Mouse (Mus musculus) heart, adult 18-20 months (tissue): ENCODE data around the gene Hist1h2bk. TPM values are rescaled to one million over a fixed set of nuclear protein-coding genes. Genes with fewer than 3 reads are reported as not detected.

ENCODE experiments used
- DNase-seq, 2 experiments: peaks; one replicate each; pipeline ENCODE4 v3.0.0; 2021 to 2022; ENCODE audit warnings: mixed read lengths in 1 of 2
- long read RNA-seq, 2 experiments: library from polyadenylated mRNA; stranded (forward); transcript quantifications; one replicate each; pipeline ENCODE4 v2.0.0; 2021
- total RNA-seq, 2 experiments: library from RNA; stranded (reverse); gene quantifications; 2 replicates each; pipeline ENCODE4 v1.2.3; 2021

Hist1h2bk gene
- 10 to 100 TPM; 15.2 to 16.5 TPM for total RNA-seq
- long read RNA-seq, experiment 1: 0 reads
- long read RNA-seq, experiment 2: 0 reads

DNA sequence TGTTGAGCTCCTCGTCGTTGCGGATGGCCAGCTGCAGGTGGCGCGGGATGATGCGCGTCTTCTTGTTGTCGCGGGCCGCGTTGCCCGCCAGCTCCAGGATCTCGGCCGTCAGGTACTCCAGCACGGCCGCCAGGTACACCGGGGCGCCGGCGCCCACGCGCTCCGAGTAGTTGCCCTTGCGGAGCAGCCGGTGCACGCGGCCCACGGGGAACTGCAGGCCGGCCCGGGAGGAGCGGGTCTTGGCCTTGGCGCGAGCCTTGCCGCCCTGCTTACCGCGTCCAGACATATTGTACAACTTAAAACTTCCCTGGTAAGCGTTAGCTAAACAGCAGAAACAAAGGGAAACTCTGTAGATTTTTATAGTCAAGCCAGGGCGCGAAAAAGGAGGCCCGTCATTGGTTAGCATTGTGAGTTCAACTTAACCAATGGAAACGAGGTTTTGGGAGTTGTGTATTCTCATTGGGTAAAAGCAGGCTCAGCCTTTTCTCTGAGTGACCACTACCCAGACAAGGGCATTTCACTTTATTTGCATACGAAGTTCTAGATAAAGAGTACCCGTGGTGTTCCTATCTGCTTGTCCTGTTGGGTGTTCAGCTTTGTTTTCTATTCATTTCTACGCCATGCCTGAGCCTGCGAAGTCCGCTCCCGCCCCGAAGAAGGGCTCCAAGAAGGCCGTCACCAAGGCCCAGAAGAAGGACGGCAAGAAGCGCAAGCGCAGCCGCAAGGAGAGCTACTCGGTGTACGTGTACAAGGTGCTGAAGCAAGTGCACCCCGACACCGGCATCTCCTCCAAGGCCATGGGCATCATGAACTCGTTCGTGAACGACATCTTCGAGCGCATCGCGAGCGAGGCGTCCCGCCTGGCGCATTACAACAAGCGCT is at the start of gene Hist1h2bk, which contains the start of gene Hist1h2ah:
Hist1h2bk (plus strand) TSS at position 604 of the 882 bp plus-strand sequence.
Hist1h2ah (minus strand) TSS at position 302 of the 882 bp plus-strand sequence.
- DNase-seq: peak; percentile 90 to 91

DNA sequence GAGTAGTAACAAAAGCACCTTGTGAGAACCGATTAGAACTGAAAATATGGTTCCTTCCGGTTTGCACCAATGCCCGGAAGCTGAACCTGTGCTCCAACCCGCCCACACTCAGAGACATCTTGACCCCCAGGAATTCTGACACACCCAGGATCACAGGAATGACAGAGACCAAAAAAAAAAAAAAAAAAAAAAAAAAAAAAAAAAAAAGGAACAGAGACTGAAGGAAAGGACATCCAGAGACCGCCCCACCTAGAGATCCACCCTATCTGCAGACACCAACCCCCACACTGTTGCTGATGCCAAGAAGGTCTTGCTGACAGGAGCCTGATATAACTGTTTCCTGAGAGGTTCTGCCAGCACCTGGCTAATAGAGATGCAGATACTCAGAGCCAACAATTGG is 43.1 kb upstream of the Hist1h2bk start:
- DNase-seq: no peak

DNA sequence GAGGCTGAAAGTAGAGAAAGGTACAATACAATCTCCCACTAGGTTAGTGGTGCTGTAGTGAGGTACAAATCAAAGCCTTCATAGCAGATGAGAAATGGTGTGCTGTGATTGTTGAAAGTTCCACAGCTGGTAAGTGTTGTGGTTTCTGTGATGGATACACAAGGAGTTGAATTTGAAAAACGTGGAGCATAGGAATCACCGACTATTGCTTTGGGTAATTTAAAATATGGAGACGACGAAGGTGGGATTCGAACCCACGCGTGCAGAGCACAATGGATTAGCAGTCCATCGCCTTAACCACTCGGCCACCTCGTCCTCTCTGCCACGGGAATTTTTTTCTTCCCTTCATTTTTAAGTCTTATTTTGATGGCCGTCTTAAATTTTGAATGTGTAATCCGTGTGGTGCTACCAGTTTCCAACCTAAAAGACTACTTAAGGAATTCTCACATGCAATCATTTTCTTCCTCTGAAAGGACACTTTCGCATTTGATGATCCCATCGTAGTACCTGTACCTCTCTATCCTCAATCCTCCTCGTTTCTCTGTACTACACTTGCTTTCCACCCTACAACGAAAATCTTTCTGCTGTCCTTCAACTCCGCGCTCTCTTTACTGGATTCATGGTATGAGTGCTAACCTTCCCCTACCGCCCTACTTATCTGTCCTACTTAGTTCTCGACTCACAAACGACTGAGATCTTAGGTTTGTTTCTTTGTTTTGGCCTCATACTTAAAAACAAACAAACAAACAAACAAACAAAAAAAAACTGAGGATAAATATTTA is 41.5 kb upstream of the Hist1h2bk start:
- DNase-seq: peak; percentile 22 to 51

DNA sequence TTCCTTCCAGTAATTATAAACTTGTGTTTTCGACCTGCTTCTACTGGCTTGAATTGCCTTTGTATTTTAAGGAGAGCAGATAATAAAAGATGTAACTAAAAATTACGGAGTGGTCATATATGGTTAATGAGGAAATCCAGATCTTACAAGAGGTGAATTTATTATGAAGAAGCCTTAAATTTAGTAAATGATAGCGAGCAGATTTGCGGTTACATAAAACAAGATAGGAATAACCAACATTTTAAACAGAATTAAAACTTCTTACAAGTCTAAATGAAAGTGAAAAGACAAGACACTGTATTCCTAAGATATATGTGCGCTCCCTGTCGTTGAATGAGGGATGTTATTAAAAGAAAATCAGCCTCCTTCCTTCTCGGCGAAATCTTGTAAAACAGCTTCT is 40.8 kb upstream of the Hist1h2bk start:
- DNase-seq: no peak

DNA sequence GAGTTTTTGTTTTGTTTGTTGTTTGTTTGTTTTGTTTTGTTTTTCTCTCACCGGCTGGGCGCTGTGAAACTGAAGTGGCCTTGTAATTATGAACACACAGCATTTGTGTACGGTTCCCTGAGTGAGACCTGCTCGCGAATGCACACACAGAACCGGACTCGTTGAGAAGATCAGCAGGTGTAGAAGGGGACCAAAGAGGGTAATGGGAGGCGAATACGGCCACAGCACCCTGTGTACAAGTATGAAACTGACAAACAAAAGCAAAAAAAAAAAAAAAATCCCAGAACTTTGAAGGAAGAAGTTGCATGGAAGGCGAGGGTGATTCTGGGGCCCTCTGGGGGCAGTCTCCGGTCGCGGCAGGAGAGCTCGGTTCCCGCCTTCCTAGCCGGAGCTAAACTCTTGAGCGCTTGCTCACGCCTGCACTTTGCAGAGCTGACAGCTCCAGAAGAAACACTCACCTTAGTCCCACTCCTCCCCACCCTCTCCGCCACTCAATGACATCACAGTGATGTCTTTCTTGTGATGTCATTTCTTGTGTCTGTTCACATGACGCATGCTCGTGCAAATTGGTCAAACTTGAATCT is 40.2 kb upstream of the Hist1h2bk start:
- DNase-seq: peak; percentile 32 to 50

DNA sequence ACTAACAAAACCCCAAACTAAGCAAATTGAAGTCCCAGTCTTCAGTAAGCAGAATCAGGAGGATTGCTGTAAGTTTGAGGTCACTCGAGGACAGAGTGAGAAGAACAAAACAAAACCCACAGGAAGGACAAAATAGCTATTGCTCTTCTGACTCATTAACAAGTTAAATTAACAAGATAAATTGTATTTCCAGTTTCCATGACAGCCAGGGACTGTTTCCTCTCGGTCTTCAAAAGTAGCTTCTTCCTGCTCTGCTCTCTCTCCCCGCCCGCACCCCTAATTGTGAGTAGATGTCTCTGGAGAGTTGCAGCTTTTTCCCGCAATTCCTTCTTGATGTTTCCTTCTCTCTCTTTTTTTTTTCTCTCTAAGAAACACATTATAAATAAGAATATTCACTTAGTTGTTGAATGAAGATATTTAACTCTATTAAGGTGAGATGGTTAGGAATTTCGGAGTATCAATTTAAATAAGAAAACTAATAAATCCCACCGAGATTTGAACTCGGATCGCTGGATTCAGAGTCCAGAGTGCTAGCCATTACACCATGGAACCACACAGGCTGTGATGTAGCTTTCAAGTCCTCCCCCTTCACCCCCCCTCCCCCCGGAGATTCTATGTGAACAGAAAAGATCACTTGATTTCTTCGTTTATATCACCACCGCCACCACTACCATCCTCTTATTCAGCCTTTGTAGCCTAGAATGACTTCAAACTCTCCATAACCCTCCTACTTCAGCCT is 39.4 kb upstream of the Hist1h2bk start:
- DNase-seq: peak; percentile 8 to 41

DNA sequence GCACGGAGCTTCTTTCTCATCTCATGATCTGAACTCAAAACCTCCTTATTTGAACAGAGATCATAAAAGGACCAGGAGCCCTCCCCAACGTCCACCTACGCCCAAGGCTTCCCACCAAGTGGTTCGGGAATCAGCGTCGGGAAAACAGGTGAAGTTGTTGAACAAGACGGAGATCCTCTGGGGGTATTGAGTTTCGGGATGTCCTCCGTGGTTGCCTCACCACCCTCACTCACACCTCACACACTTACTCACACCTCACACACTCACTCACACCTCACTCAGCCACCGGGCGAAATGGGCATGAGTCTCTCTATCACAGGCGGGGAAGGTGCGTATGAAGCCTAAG is 38.9 kb upstream of the Hist1h2bk start:
- DNase-seq: peak in 1 of 2 experiments; percentile 23

DNA sequence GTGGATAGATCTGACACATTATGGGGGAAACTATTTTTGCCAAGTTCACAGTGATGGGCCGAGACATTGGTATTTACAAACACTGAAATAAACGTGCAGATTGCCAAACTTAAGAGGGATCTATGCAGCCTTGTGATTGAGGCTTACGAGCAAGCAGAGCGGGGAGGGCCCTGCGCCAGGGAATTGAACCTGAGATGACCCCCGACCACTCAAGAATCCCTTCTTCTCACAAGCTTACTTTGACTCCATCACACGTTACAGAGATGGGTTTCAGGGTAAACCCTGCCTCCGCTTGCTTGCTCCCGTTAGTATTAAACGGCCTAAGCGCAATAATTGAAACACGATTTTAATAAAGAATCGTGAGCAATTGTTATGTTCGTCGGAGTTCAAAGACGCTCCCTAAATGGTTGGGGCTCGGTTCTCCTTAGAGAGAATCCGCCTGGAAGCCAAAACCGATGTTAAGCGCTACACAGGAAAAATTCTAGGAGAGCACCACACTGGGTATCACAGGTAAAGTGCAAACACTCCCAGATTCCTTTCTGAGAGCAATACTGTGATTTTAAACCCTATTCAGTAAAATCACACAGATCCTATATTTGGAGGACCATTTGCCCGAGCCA is 38.4 kb upstream of the Hist1h2bk start:
- DNase-seq: no peak

DNA sequence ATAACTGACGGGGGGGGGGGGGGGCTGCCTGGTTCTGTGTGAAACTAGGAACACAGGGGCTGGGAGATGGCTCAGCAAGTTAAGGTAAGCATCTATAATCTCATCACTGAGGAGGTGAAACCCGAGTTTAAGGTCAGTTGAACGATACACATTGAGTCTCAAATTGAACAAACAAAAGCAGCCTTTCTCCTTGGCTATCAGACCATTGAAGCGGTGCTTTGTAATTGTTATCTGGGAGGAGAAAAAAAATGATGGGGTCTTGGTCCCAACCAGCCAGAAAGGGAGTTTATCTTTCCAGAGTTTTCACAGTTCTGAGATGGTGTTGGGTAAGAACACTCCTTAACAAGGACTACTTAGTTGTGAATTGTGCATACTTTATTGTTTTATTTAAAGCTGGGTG is 37.8 kb upstream of the Hist1h2bk start:
- DNase-seq: no peak

DNA sequence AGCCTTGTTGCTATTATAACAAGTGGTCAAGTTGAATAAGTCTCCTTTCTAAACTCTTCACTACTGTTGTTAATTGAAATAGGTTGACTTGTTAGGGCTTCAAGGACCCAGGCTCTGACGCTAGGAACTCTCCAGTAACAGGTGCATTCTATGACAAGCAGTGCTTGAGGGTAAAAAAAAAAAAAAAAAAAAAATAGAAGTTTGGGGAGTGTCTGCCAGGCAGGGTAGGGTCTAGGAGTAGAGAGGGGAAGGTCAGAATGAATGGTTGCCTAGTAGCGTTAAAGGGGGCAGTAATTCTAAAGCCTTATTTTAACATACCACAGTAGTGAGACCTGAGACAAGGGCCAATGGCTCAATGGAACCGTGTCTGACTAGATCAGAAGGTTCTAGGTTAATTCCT is 37.3 kb upstream of the Hist1h2bk start:
- no peak for DNase-seq

DNA sequence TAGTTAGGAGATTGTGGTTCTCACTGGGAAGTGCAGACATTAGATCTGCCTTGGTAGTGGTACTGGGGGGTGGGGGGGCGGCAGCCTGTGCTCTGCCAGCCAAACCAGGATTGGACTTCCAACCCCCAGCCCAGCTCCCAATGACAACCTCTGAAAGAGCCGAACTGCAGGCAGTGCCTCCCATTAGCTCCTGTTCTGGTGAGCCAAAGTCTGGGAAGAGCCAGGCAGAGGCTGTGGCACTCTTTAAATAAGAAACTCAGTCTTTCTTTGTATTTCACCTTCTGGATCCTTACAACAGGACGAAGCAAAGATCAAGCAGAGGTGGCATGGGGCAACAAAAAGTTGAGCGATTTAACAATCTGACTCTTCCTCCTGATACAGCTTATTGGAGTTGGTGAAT is 36.5 kb upstream of the Hist1h2bk start:
- DNase-seq: no peak

DNA sequence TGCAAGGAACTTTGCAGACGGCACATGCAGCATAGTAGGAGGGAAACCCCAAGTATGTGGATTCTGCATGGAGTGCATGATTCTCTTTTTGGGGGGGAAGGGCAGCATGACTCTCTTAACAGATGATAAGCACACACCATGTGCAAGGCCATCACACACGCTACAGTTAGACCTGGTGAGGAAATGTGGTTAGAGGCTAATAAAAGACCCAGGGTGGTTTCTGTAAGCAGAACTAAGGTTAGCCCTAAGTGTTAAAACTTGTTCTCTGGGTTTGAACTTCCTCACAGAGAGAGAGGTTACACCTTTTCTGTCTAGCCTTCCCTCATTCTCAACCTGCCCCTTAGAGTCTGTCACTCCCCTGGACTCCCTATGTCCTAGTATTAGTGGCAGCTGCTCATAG is 34.3 kb upstream of the Hist1h2bk start:
- DNase-seq: no peak

DNA sequence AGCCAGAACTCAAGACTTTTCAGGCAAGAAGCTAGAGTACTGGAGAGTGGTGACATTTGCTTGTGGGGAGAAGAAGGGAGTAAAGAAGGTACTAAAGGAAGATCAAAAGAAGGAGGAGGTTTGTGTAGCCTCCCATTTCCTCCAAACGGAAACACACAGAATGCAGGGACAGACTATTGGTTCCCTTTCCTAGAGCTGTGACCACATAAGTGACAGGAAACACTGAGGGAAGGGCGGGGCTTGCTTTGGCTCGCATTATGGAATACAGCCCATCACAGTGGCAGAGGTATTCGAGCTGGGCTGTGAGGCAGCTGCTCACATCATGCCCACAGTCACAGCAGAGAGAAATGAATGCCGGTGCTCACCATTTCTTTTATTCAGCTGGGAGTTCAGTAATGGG is 33.8 kb upstream of the Hist1h2bk start:
- no peak for DNase-seq

DNA sequence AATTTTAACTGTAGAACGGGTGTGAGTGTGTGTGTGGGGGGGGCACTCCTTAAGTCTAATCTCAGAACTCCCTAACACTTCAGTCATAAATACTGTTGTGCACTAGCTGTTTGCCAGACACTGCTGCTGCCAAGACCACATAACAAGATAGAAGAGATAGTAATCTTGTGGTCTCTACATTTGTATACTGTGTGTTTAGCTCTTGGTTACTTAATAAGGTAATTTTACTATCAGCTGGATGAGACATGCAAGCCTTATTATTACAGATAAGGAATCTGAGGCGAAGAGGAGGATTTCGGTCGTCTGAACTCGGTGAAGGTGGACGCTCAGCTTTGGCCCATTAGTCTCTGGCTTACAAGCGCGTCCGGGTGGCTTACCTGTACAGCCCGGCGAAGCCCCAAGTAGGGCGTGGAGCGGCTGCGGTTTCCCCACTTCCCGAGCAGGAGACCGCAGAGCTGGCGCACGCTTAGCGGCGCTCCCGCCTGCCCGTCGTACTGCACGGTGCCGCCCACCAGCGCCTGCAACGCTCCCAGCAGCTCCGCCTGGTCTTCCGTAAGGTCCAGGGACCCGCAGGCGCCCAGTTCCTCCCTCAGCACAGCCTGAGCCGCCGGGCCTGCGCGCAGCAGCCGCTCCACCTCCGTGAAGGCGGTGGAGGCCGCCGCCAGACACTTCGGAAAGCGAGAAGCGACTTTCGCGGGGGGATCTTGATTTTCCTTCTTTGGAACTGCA is 29.9 kb upstream of the Hist1h2bk start:
- DNase-seq: peak in 1 of 2 experiments; percentile 53

DNA sequence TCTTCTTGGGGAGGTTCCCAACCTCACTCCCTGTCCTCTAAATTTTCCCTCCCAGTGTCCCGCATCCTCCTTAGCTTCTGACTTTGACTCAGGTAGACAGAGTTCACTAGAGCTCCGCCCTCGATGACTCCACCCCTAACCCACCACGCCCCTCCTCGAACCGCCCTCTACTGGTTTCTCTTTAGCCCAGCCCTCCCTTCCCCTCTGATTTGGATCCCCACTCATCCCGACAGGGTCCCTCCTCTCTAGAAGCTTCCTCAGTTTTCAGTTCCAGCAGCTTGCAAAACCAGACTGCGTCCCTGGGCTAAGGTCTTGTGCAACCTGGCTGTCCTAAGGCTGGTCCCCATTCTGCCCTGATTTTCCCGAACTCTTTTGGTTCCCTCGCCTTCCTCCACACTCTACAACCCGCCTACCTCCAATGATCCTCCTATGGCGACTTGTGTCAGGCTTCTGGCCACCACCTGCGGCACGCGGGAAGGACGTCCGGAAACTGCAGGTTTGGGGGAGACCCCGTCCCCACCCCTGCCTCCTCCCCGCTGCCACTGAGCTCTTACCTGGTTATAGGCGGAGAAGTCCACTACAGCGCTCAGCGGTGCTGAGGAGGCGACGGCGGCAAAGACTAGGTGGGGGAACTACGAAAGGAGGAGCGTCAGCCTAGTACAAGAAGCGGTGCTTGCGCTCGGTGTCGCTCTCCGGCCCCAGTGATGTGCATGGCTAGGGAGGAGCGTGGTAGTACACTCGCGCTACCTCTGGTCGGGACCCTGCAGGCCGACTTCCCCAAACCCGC is 29.1 kb upstream of the Hist1h2bk start:
- DNase-seq: peak; percentile 64 to 73

DNA sequence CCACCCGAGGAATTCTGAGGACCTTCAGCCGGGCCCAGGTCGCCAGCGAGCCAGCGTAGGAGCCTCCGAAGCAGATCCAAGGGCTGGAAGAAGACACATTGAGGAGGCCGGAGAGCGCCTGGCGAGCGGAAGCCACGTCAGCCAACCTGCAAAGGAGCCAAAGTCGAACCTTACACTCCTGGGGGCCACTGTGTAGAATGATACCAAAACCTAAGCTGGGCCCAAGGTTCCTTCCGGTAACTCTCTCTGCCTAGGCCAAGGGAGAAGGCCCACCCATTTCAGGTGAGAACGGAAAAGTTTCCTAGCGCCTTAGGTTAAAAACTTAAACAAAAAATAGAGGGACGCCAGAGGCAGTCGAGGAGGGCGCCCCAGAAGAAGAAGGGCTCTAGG is 28.6 kb upstream of the Hist1h2bk start:
- no peak for DNase-seq

DNA sequence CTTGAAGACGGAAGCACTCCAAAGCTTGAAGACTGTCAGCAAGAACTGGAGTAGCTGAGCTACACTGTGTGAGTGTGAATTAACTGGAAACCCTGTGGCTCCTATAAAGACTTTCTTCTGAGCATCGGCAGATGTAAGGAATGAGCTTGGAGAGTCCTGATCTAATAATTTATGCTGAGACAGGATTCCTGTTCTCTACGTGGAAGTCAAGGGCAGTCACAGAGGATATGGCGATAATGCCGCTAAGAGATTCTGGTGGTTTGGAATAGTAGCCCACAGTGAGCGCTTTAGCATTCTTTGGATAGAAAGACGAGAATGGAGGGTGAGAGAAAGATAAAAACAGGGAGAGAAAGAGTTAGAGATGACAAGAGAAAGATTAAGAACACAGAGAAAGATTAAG is 27.8 kb upstream of the Hist1h2bk start:
- DNase-seq: no peak

DNA sequence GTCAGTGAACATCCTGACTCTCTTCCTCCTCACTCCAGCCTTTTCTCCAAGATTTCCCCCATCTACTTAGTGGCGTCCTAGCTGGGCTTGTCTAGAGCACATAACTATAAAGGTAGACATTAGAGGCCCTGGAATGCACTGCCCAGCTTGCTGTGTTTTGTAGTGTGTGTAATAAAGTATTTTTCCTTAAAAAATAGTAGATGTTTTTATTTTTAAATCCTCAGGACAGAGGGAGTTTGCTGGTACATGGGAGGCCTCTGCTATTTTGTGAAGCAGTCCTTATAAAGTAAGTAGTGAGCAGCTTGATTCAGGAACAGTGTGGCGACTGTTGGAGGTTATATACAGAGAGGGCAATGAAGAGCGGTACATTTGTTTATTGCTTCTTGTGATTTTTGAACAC is 27.0 kb upstream of the Hist1h2bk start:
- no peak for DNase-seq

DNA sequence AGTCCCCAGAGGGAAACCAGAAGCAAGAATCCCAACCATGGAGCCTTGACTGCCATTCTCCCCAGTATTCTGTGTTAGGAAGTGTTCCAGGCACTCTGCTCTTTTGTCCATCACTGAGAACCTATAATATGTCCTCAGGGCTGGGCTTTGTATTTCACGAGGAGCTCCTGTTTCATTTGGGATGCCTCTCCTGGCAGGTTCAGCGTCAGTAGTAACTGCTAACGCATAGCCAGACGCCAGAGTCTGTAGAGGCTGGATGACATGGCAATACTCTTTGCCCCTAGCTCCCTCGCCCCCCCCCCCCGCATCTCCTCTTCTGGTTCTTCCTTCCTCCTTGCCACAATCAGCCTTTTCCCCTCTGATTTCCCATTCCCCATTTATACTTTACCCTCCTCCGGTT is 26.0 kb upstream of the Hist1h2bk start, which contains the start of gene Prss16:
Prss16 (minus strand) TSS at position 101 of the 400 bp plus-strand sequence.
- no peak for DNase-seq

DNA sequence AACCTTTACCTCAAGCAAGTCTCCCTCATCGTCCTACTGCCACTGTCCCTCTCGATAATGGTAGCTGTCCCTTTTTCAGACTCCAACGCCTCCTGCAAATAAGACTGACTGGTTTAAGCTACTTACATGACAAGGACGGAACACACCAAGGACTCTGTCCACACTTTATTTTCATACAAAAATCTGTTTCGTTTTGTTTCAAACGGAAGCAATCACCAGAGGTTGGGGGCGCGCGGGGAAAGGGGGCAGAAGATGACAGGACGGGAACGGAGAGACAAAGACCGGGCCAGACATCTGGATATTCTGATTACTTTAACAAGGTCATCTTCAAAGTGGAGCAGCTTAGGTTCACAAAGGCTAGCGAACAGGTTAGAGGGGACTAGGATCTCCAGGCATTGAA is 22.0 kb upstream of the Hist1h2bk start:
- DNase-seq: peak in 1 of 2 experiments; percentile 32
